Mouse (Mus musculus): ENCODE measurements around the gene Nt5c1b. TPM values are rescaled to one million over a fixed set of nuclear protein-coding genes. Genes with fewer than 3 reads are reported as not detected.
A peak's percentile ranks its signal among the peaks of the same experiment; 100 is the strongest.

The Nt5c1b gene
- total RNA-seq (2022): not detected

- no peak for DNase-seq (ENCODE audit: low spot score)
Observed at GRCm38 (mm10) chr12:10369673-10370072, at the start of gene Nt5c1b. Nt5c1b (plus strand) TSS chr12:10369973.

GRCm38 (mm10) chr12:10327651-10328050, 42.1 kb upstream of the Nt5c1b start:
- no peak for DNase-seq (ENCODE audit: low spot score)

DNA sequence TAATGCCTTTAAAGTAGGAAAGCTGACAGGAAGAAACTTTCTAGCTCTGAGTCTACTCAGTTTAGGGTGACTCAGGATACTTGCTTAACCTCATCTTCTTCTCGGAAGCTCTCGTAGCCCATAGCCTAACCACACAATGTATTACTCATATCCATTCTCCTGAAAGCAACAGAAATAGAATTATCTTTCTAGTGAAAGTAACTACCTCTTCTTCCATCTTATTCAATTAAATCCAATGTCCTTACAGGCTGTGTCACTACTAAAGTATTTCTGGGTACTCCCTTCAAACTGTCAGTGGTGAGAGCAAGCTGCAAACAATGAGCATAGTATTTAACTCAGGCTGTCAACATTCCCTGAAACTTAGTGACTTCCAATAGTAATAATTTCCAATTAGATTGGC, 40.3 kb upstream of the Nt5c1b start:
- DNase-seq (ENCODE audit: low spot score): no peak

- no peak for DNase-seq (ENCODE audit: low spot score)
Observed at GRCm38 (mm10) chr12:10340604-10341003, 29.2 kb upstream of the Nt5c1b start.

DNA sequence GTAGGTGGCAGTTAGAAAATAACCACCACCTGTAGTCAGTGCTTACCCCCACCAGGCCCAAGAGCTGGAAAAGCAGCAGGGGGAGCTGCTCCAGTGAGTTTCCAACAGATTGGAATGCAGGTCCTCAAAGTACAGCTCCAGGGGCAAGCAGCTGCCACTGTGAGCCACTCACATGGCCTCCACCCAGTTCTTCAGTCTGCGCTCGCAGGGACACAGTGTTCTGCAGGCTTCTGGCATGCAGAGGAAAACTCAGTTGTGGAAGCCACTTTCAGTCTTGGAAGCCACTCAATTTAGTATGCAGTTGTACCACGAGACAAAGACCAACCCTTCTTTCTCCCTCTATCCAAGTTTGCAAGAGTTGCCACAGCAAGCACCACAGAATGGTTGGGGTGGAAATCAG, 19.1 kb upstream of the Nt5c1b start:
- DNase-seq (ENCODE audit: low spot score): peak; percentile 33

DNA sequence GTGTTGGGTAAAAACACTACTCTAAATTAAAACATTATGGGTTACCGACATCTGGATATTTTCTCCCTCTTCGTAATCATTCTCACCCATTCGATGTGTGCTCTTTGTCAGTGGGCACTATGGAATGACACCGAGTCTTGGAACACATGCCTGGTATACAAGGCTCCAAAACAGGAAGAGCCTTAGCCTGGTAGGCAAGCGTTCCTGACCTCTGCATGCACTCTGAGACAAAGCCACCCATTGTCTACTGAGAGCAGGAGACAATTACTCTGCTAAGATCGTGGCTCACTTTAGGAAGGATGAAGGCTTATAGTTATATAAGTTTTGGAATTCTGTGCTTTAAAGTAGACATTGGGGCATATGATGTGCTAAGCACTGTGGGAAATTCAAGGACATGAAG, 12.0 kb upstream of the Nt5c1b start:
- no peak for DNase-seq (ENCODE audit: low spot score)

- DNase-seq (ENCODE audit: low spot score): peak; percentile 96
Observed at GRCm38 (mm10) chr12:10390671-10391441, 21.1 kb downstream of the Nt5c1b start, which contains the start of gene Rdh14. Rdh14 (plus strand) TSS chr12:10390772.

- no peak for DNase-seq (ENCODE audit: low spot score)
Observed at GRCm38 (mm10) chr12:10400788-10401187, 31.0 kb downstream of the Nt5c1b start.

DNA sequence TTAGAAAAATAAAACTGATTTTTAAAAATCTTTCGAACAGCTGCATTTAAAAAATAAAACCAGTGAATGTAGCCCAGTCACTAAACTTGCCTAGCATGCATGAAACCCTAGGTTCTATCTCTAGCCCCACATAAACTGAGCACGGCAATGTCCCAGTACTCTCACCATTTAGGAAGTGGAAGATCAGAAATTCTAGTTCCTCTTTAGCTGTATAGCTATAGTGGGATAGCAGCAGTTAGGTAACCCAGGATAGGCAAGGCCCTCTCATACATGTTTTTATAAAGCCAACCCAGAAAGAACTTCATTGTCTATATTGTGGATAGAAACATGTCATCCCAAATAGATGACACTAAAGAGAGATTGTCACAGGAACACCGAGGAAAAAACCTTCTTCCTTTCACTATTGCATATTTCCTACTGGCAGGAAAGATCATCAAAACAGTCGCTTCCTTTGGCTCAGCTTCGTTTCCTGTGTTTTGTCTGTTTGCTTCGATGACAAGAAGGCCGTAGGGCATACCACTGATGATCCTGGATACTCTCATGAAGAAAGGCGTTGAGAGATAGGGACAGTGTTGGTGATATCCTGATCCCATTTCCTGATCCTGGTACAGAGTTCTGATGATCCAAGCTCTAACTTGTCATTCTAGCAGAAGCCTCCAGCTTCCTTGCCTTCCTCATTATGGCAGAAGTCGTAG, 32.8 kb downstream of the Nt5c1b start:
- no peak for DNase-seq (ENCODE audit: low spot score)

DNA sequence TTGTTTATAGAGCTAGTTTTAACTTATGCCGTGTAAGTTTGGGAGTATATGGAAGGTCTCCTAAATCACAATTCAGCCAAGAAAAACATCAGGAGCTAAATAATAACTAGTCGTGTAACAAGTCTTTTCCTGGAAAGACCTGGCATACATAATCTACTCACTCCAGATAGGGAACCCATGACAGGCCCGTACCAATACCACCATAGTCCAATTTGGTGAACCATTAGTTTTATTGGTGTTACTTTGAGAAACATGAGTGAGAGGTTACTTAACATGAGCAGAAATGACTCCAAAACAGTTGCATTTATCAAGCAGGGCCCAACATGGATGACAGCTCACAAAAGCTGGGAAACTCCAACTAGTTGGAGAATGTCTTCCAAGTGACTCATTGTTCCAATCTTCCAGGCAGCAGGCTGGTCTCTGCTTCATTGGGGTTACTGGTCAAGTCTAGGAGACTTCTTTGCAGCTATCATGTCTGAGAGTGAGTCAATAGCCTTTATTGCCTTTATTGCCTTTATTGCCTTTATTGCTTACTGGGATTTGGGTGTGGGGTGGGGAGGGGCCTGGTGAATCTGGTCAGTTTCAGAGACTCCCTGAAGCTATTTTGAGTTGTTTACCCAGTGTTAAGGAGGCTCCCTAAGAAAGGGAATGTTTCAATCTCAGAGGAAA, 40.9 kb downstream of the Nt5c1b start:
- DNase-seq (ENCODE audit: low spot score): no peak

GRCm38 (mm10) chr12:10411453-10411852, 41.7 kb downstream of the Nt5c1b start:
- no peak for DNase-seq (ENCODE audit: low spot score)

DNA sequence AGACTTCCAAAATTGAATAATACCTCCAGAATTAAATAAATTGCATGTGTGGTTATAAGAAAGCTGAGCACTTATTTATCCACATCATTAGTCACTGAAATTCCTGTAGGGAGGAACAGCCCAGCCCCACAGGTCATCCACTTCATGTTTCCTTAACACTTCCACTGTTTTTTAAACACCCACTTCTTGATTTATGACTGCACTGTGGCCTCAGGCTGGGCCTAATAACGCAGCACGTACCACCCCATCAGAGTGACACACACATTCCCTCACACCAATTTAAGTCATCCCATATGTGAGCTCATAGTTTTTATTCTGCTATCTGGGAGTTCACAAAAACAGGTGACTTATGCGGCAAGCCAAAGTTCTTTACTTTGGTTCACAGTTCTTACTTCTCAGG, 52.6 kb downstream of the Nt5c1b start:
- no peak for DNase-seq (ENCODE audit: low spot score)

DNA sequence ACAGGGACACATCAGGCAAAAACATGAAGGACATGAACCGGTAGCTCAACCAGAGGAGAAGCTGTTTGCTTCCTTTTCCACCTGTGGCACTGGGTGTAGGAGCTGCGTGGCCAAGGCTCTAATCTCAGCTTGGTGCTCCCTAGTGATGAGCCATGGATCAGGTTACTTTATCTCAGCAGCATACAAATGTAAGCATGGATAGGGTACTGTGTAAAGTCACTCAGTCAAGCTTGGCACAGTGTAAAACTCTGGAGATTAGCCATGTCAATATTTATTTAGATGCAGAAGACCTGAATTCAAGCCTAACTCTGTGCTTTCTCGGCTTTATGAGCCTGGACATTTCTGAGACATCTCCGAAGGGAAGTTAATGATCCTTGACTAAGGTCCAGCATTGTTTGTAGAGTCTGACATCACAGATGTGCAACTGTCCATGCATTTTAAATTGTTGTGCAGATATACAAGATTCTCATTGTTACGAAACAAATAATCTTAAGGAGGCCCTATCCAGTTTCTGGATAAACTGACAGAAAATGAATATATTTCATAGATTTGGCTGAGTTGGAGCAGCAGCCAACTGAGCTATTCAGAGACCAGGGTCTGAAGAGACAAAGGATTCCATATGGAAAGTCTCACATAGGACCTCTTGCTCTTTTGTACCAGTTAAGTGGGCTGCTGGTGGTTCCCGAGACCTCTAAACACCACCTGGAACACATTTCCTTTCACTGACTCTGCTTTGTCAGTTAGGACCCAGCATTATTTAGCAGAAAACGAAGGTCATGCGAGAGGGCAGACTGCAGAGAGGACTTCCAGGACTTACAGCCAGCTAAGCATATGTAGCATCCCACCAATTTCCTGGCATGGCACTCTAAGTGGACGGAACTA, 56.5 kb downstream of the Nt5c1b start:
- no peak for DNase-seq (ENCODE audit: low spot score)

DNA sequence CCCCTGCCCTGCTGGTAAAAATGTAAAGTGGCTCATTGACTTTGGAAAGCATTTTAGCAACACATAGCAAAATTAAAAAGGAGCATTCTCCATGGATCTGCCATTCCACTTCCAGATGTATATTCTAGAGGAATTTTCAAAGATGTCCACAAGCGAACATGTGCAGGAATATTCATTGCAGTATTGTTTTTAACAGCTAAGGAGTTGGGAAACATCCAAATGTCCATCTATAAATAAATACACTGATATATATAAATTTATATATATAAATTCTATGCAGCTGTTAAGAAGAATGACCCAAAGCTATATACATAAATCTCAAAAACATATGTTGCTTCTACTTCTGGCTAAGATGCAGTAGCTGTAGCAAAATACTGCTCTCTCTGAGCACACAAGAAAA, 61.2 kb downstream of the Nt5c1b start:
- DNase-seq (ENCODE audit: low spot score): no peak

- DNase-seq (ENCODE audit: low spot score): peak; percentile 78
Observed at GRCm38 (mm10) chr12:10438054-10439001, 68.6 kb downstream of the Nt5c1b start.

Other genes with a start within 250 kb of the Nt5c1b start
- 10 to 100 TPM; 56.1 to 63.7 (median 61.1) TPM for gene Rdh14, start 20.8 kb downstream of the Nt5c1b start, total RNA-seq (2022)